Mouse (Mus musculus) gastrocnemius, adult 2 months (tissue): ENCODE results near the gene Sat2. TPM values are rescaled to one million over a fixed set of nuclear protein-coding genes. Genes with fewer than 3 reads are reported as not detected.
A peak's percentile ranks its signal among the peaks of the same experiment; 100 is the strongest.

ENCODE experiments used
- DNase-seq: peaks from one replicate; pipeline ENCODE4 v3.0.0; 2022
- H3K27ac ChIP-seq: fragments of 200-600 bp; 2 replicates; pipeline ENCODE4 v1.8.1; 2022; ENCODE audit warnings: mild to moderate bottlenecking
- H3K4me3 ChIP-seq: fragments of 200-600 bp; 2 replicates; pipeline ENCODE4 v1.8.1; 2022; ENCODE audit warnings: mild to moderate bottlenecking, moderate library complexity
- CTCF ChIP-seq: fragments of 200-600 bp; IDR thresholded peaks from 2 replicates; pipeline ENCODE4 v1.8.1; 2022; ENCODE audit warnings: antibody characterized with exemption, mild to moderate bottlenecking, moderate library complexity
- intact Hi-C: fragments of 180-260 bp; cut with DNase I; formaldehyde crosslinking; loops from one replicate; pipeline ENCODE4 v1.15.1; 2025
- long read RNA-seq, 2 experiments: library from polyadenylated mRNA; stranded (forward); transcript quantifications; one replicate each; pipeline ENCODE4 v2.0.0; 2021
- total RNA-seq, 2 experiments: library from RNA; stranded (reverse); gene quantifications; 2 replicates each; pipeline ENCODE4 v1.2.3; 2021

The Sat2 gene
- total RNA-seq = 1 to 10 TPM; 2.6 to 3.2 TPM
- long read RNA-seq, experiment 1 = 0 reads
- long read RNA-seq, experiment 2, partial matches to known transcripts = 1 of 5 reads
- long read RNA-seq, experiment 2, other reads (novel, unspliced or antisense) = 2 of 5 reads

DNA sequence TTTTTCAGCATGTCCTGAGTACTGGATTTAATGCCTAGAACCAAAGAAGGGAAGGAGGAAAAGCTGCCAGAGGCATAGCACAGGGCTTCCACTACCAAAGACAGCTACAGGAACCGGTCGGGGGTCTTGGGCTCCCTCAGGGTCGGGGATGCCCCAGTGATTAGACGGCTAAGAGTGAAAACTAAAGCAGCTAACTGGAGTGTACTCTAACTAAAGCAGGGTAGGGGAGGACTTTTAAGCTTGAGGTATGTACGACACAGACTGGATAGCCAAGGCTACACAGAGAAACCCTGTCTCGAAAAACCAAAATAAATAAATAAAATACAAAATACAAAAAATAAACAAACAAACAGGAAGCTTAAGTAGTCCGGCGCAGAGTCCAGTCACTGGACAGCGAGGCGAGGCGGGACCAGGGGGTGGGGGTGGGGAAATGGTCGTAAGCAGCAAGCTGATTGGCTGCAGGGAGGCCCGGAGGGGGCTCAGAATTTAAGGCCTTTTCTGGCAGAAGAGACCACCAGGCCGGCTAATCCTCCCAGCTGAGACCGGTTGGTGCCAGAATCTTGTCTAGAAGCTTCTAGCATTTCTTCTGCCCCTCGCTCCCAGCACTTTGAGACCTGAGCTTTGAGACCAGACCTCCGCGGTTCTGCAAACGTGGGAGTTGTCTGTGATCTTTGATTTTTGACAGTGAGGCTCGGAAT lies at the start of gene Sat2:
Gene Sat2 (plus strand): TSS at position 454 of the 698 bp plus-strand sequence.
- DNase-seq = peak; percentile 74
- H3K4me3 ChIP-seq = peak within 1 kb of the TSS; percentile 87
- intact Hi-C loops = no loop called here
- TF ChIP-seq CTCF = no peak
- H3K27ac ChIP-seq = peak within 1 kb of the TSS; percentile 91

DNA sequence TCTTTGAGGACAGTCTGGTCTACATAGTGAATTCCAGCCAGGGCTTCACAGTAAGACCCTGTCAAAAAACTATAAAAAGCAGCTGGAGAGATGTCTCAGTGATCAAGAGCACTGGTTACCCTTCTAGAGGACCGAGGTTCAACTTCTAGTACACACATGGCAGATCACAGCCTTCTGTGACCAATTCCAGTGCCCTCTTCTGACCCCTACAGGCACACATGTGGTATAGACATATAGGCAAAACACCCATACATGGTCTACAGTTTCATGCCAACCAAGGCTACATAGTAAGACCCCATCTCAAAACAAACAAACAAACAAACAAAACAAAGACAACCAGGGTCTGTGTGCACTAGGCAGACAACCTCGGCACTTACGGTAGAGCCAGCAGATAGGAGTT lies 46.6 kb upstream of the Sat2 start:
- no peak overlapping the region for H3K4me3 ChIP-seq
- intact Hi-C loops = no loop called here
- TF ChIP-seq CTCF = peak; percentile 41
- DNase-seq = no peak
- H3K27ac ChIP-seq = no peak overlapping the region

DNA sequence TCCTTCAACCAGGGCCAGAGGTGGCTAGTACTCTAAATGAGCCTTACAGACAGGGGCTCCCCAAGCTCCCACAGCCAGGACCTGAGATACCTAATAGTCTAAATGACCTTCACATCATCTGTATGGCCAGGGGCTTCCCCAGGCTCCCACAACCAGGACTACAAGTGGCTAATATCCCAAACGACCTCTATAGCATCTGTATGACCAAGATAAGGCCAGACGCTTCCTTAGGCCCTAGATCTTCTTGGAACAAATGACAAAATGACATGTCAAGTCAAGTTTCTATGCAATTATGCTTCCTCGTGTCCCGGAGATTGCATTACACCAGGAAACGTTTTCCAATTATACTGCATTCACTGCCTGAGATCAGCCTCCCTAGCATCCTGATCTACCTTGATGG lies 45.5 kb upstream of the Sat2 start:
- DNase-seq = no peak
- H3K4me3 ChIP-seq = no peak overlapping the region
- no peak overlapping the region for H3K27ac ChIP-seq
- no peak for TF ChIP-seq CTCF
- intact Hi-C loops = no loop called here

DNA sequence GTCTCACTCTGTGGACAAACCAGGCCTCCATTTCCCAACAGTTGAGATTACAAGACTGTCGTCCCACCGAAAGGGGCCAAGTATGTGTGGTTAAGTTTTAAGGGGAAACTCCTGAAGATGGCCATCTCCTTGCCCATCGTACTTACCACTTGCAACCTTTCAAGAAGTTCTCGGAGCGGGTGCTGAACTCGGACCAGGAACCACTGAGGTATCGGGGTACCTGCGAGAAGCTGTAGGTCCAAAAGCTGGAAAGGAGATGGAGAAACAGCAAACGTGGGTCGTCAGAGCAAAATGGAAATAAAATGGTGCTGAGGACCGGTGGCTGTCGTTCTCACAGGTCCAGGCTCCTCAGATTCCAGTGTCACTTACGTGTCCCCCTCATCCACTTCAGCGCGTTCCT lies 43.5 kb upstream of the Sat2 start:
- no peak for DNase-seq
- intact Hi-C loops = loop anchor here (2.0 kb wide), 1 partner anchor 32 kb away; no protein-coding TSS in a partner anchor
- peak overlapping the region; percentile 92 for H3K4me3 ChIP-seq
- no peak for TF ChIP-seq CTCF
- peak overlapping the region; percentile 84 for H3K27ac ChIP-seq

DNA sequence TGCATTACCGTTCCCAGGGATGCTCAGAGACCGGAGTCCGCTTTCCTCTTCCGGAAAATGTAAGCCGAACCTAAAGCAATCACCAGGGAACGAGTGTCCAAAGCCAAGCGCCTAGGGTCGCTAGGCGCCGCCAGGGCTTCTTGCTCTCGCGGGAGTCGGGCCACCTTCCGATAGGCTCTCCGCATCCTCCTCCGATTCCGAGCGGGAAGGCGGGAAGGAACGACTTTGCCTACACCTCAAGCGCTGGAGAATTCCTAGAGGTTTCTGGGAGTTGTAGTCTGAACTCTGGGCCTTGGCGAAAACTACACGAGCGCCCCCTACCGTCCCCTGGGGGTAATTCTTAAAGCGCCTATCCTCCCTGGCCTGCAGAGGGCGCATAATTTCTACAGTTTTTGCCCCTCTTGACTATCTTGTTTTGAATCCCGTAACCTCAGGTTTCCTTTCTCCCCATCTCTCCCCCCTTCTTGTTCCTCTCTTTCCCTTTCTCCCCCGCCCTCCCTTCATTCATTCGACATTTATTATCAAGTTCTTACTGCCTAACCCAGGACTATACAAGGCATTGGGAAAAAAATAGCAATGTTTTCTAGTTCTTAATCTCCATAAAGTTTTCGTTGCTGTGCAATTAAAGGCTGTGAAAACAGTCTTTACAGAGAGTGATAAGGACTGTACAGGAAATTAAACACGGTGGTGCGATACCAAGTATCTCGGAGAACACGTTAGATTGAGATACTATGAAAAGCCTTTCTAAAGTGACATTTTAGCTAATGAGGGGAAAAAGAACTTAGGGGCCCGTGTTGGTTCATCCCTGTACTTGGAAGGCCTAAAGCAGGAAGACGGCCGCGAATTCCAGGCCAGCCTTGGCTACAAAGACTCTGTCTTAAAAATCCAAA lies 42.5 kb upstream of the Sat2 start:
- H3K4me3 ChIP-seq = peak overlapping the region; percentile 92
- intact Hi-C loops = loop anchor here (1.0 to 2.0 kb wide), 3 partner anchors 33 to 83 kb away; partner anchors contain the start of gene Mpdu1
- peak; percentile 95 for DNase-seq
- no peak; the same call in 1 of the 2 replicates for TF ChIP-seq CTCF
- peak overlapping the region; percentile 99 for H3K27ac ChIP-seq

DNA sequence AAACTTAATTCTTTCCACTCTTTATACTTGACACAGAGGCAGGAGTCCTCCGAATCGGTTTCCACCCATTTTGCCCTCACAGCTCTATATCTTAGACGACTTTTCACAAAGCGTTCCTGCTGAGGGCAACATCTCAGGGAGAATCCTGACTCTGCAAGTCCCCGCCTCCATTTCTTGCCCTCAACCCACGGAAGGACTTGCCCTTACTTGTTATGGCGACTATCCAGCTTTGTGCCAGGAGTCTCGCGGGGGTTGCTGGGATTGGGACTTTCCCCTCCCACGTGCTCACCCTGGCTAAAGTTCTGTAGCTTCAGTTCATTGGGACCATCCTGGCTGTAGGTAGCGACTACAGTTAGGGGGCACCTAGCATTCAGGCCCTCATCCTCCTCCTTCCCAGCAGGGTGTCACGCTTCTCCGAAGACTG lies 41.7 kb upstream of the Sat2 start, which contains the start of the genes Wrap53 and Trp53:
Gene Wrap53 (minus strand): TSS at position 165 of the 424 bp plus-strand sequence.
Gene Trp53 (plus strand): TSS at position 269 of the 424 bp plus-strand sequence.
- no peak for TF ChIP-seq CTCF
- Histone ChIP-seq H3K27ac (peak within 1 kb of the TSS; percentile 99), H3K4me3 (peak within 1 kb of the TSS; percentile 92)
- peak; percentile 92 for DNase-seq
- intact Hi-C loops = loop anchor here (2.0 kb wide), 1 partner anchor 83 kb away; the partner anchor contains the start of gene Mpdu1

DNA sequence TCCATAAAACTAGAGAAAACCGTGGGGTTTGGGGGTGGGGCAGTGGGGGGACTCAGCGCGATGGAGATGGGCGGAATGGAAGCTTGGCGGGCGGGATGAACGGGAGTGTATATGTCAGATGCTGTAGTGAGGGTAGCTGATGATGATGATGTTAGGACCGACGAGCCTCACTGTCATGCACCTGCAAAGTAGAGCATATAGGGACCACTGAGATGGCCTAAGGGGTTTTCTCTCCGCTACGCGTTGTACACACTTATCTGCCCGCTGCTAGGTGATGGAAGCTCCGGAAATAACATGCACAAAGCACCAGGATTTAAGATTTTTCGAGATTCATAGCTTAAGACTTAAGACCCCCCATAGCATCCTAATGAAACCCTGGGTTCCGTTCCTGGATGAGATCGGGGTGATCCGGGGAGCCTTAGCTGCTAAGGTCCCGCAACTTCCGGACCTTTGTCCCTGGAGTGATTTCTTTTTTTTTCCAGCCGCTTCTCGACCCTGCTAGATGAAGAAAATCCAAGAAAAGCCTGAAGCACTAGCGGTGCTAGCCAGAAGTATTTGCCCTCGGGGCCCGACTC lies 41.2 kb upstream of the Sat2 start:
- Histone ChIP-seq H3K4me3 (peak overlapping the region; percentile 92), H3K27ac (peak overlapping the region; percentile 99)
- no peak for DNase-seq
- intact Hi-C loops = loop anchor here (2.0 kb wide), 1 partner anchor 82 kb away; the partner anchor contains the start of gene Mpdu1
- TF ChIP-seq CTCF = no peak

DNA sequence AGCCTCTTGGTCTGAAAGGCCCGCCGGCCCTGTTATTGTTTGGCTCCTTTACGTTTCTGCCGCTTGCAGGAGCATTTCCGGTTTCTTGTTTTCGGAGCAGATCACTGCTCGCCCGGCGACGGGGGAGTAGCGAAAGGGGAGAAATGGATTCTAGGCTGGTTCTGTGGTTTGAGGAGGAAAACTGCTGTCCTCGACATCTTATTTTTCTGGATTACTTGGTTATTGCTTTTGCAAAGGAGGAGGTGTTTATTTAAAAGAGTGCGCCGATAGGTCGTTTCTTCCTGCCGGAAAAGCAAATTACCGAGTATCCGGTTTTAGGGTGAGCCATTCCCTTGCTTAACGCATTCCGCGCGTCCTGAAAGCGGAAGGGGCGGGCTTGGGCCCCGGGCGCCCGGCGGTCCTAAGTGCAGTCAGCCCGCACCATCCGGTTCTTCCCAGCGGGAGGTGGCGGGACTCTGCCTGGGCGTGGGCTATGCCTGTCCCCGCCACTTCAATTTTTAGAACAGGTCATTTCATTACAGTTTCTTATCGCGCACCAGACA lies 40.6 kb upstream of the Sat2 start:
- peak; percentile 95 for DNase-seq
- H3K4me3 ChIP-seq = peak overlapping the region; percentile 92
- TF ChIP-seq CTCF = no peak; the same call in 1 of the 2 replicates
- peak overlapping the region; percentile 99 for H3K27ac ChIP-seq
- intact Hi-C loops = loop anchor here (2.0 kb wide), 1 partner anchor 82 kb away; the partner anchor contains the start of gene Mpdu1

DNA sequence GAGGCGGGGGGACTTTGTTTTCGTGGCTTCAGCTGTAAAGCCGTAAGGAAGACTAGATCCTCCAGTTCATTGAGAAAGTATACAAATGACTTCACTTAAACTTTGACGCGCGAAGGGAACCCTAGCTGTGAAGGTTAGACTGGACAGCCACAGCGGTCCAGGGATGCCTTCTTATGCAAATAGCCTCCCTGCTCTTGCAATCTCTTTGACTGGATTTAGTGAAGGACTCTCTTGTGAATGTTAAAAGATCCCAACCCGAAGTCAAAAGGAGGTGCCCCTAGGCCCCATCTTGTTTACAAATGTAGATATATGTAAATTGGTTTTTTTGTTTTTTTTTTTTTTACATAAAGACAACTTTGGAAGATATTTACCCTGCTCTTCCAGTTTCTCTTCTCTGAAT lies 40.0 kb upstream of the Sat2 start:
- no peak for TF ChIP-seq CTCF
- no peak for DNase-seq
- Histone ChIP-seq H3K27ac (peak overlapping the region; percentile 99), H3K4me3 (peak overlapping the region; percentile 92)
- intact Hi-C loops = loop anchor here (2.0 kb wide), 1 partner anchor 81 kb away; the partner anchor contains the start of gene Mpdu1

DNA sequence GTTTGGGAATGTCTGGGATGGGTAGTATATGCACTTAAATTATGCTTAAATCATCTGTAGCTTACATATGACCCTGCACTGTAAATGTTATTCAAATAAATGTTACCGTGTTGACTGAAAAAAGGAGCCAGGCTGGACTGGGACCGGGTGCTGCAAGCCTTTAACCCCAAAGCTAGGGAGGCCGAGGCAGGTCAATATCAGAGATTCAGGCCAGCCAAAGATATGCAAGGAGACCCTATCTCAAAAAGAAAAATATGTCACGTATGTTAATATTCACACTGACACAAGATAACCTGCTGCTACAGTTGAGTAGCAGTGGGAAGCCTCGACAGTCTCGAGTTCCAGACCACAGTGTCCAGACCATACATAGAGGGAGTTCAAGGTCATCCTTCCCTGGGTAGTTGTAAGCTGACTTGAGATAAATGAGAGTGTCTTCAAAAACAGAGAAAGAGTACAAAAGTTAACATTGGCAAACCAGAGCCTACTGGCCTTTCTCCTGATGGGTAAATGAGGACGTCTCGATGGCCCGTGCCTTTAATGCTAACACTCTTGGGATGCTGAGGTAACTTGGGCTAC lies 39.5 kb upstream of the Sat2 start:
- intact Hi-C loops = no loop called here
- no peak for DNase-seq
- TF ChIP-seq CTCF = no peak
- peak overlapping the region; percentile 92 for H3K4me3 ChIP-seq
- peak overlapping the region; percentile 99 for H3K27ac ChIP-seq

DNA sequence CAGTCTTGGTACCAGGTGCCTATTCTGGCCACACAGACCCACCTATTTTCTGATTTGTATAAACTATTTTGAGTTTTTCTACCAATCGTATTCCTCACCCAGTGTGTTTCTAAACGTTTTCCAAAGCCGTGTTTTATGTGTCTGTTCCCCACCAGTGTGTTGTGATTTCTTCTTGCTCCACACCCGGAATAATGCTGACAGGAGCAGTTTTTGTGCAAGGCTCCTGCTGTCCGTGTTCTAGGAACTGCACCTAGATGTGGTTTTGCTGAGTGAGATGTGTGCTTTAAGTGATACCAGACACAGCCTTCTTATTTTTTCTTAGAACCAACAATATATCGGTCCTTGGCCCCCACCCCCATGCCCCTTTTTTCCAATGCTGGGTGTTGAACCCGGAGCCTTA lies 37.8 kb upstream of the Sat2 start:
- intact Hi-C loops = no loop called here

More for the DNA sequence above, 37.8 kb upstream of the Sat2 start:
- Histone ChIP-seq H3K27ac (no peak overlapping the region; the same call in 1 of the 2 replicates), H3K4me3 (no peak overlapping the region)
- DNase-seq = no peak
- TF ChIP-seq CTCF = no peak
